Mouse (Mus musculus): Measurements from ENCODE around the gene Lrit2.

- TF ChIP-seq CTCF (IDR thresholded peaks at IDR 0.05; ENCODE audit: control insufficient read depth, insufficient read depth, insufficient replicate concordance, low read depth, low read length), result no peak
- TF ChIP-seq POLR2A (IDR thresholded peaks at IDR 0.05; ENCODE audit: control insufficient read depth, low read depth, low read length), result no peak
These were observed 39.8 kb upstream of the Lrit2 start for GRCm38 (mm10) chr14:37027951-37028350.

Measured in testis, adult 2 months (tissue).